Mouse (Mus musculus): Measurements from ENCODE around the gene Yif1a. TPM values are rescaled to one million over a fixed set of nuclear protein-coding genes. Genes with fewer than 3 reads are reported as not detected.

Gene Yif1a
- polyA plus RNA-seq, 1 experiment: 96.4 TPM

DNA sequence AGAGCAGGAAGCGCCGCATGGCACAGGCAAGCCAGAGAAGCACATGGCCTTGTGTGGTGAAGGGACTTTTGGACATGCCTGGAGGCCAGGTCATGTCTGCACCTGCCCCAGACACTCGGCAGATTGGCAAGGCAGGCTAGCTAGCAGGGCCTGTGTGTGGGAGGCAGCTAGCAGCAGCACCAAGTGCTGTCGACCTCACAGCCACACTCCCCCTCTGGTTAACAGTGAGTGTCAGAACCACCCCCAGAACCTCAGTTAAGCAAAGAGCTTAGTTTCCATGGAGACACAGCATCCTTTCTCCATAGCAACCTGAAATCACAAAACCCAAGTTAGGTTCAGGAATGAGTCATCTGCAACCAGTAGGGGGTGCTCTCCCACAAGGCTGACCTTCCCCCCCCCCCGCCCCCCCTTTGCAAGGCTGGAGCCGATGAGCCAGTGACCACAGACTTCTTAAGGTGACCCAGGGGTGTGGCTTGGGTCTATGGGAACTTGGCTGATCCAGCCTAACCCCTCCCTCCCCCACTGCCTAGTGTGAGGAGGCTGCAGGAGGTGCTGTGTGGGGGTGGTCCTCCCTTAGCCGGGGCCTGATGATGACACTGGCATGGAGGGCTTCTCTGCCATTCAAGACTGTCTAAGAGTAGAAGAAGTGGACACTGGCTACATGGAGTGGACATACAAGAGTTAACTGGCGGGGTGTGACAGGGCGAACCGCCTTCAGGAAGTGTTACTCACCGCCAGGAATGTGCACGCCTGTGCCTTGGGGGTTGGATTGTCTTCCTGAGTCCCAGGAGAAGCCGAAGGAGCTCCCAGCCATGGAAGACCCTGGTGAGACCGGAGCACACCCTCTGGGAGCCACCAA, 38.1 kb upstream of the Yif1a start, which contains the start of gene Rin1:
Gene Rin1, plus strand, starts transcription at position 435 of the 859 bp plus-strand sequence.
- peak; percentile 88 for TF ChIP-seq POLR2A (IDR thresholded peaks at IDR 0.05; ENCODE audit: low read depth, low read length)
- no peak for TF ChIP-seq CTCF (IDR thresholded peaks at IDR 0.05; ENCODE audit: borderline replicate concordance, insufficient read depth, low read length)
- Histone ChIP-seq H3K27ac (ENCODE audit: insufficient read depth, low read length) (peak within 1 kb of the TSS; percentile 87), H3K4me1 (ENCODE audit: control insufficient read depth, insufficient read depth, low read length) (0 out of 2 replicates have a peak, but pooled peaks cover 7% of the 10 kb centered on the region), H3K4me3 (ENCODE audit: insufficient read depth, low read length) (peak within 1 kb of the TSS; percentile 69)

DNA sequence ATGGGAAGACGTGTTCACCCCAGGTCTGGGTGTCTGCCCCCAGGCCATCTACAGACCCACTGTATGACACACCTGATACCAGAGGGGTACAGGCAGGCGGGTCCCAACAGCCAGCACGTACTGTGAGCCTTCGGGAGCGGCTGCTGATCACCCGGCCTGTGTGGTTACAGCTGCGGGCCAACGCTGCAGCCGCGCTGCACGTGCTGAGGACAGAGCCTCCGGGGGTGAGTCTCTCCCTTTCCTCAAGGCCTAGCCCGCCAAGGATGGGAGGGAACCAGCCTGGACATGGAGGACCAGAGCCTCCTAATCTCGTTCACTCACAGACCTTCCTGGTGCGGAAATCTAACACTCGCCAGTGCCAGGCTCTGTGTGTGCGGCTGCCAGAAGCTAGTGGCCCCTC, 37.3 kb upstream of the Yif1a start:
- Histone ChIP-seq H3K4me1 (ENCODE audit: control insufficient read depth, insufficient read depth, low read length) (0 out of 2 replicates have a peak, but pooled peaks cover 2% of the 10 kb centered on the region), H3K4me3 (ENCODE audit: insufficient read depth, low read length) (peak overlapping the region; percentile 69), H3K27ac (ENCODE audit: insufficient read depth, low read length) (peak overlapping the region; percentile 87)
- no peak; the same call in 1 of the 2 replicates for TF ChIP-seq POLR2A (IDR thresholded peaks at IDR 0.05; ENCODE audit: low read depth, low read length)
- no peak for TF ChIP-seq CTCF (IDR thresholded peaks at IDR 0.05; ENCODE audit: borderline replicate concordance, insufficient read depth, low read length)

DNA sequence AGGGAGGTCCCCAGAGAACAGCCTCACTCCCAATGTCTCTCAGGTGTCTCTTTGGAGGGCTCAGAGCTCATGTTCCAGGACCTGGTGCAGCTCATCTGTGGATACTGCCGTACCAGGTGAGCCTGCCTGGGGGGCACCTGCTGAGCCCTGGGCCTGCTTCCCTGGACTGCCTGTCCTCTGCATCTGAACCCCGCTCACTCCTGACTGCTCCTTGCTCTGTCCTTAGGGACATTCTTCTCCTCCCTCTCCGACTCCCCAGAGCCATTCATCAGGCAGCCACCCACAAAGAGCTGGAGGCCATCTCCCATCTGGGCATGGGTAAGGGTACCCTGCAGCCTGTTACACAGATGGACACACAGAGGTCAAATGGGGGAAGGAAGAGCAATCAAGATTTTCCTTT, 36.8 kb upstream of the Yif1a start:
- H3K4me3 ChIP-seq (ENCODE audit: insufficient read depth, low read length): peak overlapping the region; percentile 69
- TF ChIP-seq CTCF (IDR thresholded peaks at IDR 0.05; ENCODE audit: borderline replicate concordance, insufficient read depth, low read length) (no peak), POLR2A (IDR thresholded peaks at IDR 0.05; ENCODE audit: low read depth, low read length) (peak; percentile 42; the same call in 1 of the 2 replicates)
- H3K4me1 ChIP-seq (ENCODE audit: control insufficient read depth, insufficient read depth, low read length): 0 out of 2 replicates have a peak, but pooled peaks cover 2% of the 10 kb centered on the region
- H3K27ac ChIP-seq (ENCODE audit: insufficient read depth, low read length): peak overlapping the region; percentile 87

DNA sequence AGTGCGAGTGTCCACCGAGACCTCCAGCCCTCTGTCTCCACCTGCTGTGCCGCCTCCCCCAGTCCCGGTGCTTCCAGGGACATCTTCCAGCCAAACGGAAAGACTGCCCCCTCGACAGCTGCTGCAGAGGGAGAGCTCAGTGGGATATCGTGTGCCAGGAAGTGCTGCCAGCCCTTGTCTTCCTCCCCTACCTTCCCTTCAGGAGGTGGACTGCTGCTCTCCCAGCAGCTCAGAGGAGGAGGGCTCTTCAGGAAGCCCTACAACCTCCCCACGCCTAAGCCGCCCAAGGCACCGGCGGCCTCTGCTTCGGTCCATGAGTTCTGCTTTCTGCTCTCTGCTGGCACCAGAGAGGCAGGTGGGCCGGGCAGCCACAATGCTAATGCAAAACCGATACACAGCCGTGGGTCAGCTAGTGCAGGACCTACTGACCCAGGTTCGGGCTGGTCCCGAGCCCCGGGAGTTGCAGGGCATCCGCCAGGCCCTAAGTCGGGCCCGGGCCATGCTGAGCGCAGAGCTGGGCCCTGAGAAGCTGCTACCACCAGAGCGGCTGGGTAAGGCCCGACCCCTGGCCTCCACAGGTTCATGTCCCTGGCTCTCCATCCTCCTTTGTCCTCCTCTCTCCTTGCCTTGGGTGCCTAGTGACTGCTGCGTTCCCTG, 36.0 kb upstream of the Yif1a start:
- Histone ChIP-seq H3K27ac (ENCODE audit: insufficient read depth, low read length) (peak overlapping the region; percentile 10), H3K4me3 (ENCODE audit: insufficient read depth, low read length) (peak overlapping the region; percentile 69), H3K4me1 (ENCODE audit: control insufficient read depth, insufficient read depth, low read length) (0 out of 2 replicates have a peak, but pooled peaks cover 2% of the 10 kb centered on the region)
- TF ChIP-seq CTCF (IDR thresholded peaks at IDR 0.05; ENCODE audit: borderline replicate concordance, insufficient read depth, low read length) (no peak), POLR2A (IDR thresholded peaks at IDR 0.05; ENCODE audit: low read depth, low read length) (peak; percentile 34; the same call in 1 of the 2 replicates)

DNA sequence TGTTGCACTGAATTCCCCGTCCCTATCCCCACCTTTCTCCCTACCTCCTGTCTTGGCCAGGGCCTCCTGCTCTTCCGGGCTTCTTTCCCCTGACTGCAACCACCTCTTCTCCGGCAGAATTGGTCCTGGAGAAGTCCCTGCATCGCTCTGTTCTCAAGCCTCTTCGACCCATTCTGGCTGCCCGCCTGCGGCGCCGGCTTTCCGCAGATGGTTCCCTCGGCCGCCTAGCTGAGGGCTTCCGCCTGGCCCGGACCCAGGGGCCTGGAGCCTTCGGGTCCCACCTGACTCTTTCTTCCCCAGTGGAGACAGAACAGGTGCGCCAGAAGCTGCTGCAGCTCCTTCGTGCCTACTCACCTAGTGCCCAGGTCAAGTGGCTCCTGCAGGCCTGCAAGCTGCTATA, 35.5 kb upstream of the Yif1a start:
- Histone ChIP-seq H3K27ac (ENCODE audit: insufficient read depth, low read length) (peak overlapping the region; percentile 10; the same call in 1 of the 2 replicates), H3K4me3 (ENCODE audit: insufficient read depth, low read length) (peak overlapping the region; percentile 69), H3K4me1 (ENCODE audit: control insufficient read depth, insufficient read depth, low read length) (peaks cover 5% of the 10 kb centered on the region)
- TF ChIP-seq POLR2A (IDR thresholded peaks at IDR 0.05; ENCODE audit: low read depth, low read length): no peak
- TF ChIP-seq CTCF (IDR thresholded peaks at IDR 0.05; ENCODE audit: borderline replicate concordance, insufficient read depth, low read length): no peak

DNA sequence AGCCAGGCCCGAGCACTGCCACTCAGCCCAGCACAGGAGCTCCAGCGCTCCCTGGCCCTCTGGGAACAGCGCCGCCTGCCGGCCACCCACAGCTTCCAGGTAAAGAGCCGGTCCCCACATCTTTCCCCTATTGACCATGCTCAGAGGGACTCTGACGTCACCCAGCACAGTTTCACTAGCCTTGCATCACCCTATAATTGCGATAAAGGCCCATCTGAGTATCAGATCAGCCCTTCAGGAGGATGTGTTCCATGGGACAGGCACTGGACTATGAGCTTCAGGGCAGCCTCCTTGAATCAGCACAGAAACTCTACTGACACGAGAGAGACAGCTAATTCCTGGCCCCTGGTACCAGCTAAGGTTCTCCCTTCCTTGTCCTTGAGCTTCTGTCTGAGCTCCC, 34.4 kb upstream of the Yif1a start:
- Histone ChIP-seq H3K27ac (ENCODE audit: insufficient read depth, low read length) (peak overlapping the region; percentile 86), H3K4me3 (ENCODE audit: insufficient read depth, low read length) (no peak overlapping the region), H3K4me1 (ENCODE audit: control insufficient read depth, insufficient read depth, low read length) (peaks cover 13% of the 10 kb centered on the region)
- TF ChIP-seq CTCF (IDR thresholded peaks at IDR 0.05; ENCODE audit: borderline replicate concordance, insufficient read depth, low read length) (peak; percentile 56), POLR2A (IDR thresholded peaks at IDR 0.05; ENCODE audit: low read depth, low read length) (peak; percentile 67)

DNA sequence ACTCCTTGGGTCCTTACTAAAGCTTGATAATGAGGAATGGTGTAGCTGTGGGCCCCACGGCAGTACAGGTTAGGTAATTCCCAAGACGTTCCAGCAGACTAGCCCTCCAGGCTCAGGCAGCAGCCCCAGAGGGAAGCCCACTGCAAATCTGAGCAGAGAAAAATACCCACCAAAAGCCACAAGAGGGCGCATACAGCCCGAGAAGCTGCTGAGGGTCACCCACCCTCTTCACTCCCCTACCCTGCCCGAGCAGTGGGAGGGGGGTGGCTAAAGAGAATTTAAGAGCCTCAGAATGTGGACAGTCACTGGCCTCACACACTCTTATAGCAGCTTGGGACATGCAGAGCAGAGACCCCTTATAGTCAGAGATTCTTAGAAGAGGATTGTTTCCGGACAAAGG, 32.1 kb upstream of the Yif1a start:
- Histone ChIP-seq H3K4me3 (ENCODE audit: insufficient read depth, low read length) (no peak overlapping the region), H3K4me1 (ENCODE audit: control insufficient read depth, insufficient read depth, low read length) (peaks cover 26% of the 10 kb centered on the region), H3K27ac (ENCODE audit: insufficient read depth, low read length) (peak overlapping the region; percentile 13; the same call in 1 of the 2 replicates)
- TF ChIP-seq CTCF (IDR thresholded peaks at IDR 0.05; ENCODE audit: borderline replicate concordance, insufficient read depth, low read length) (0 out of 2 replicates have a peak, but pooled peaks have one; percentile 14), POLR2A (IDR thresholded peaks at IDR 0.05; ENCODE audit: low read depth, low read length) (no peak)

DNA sequence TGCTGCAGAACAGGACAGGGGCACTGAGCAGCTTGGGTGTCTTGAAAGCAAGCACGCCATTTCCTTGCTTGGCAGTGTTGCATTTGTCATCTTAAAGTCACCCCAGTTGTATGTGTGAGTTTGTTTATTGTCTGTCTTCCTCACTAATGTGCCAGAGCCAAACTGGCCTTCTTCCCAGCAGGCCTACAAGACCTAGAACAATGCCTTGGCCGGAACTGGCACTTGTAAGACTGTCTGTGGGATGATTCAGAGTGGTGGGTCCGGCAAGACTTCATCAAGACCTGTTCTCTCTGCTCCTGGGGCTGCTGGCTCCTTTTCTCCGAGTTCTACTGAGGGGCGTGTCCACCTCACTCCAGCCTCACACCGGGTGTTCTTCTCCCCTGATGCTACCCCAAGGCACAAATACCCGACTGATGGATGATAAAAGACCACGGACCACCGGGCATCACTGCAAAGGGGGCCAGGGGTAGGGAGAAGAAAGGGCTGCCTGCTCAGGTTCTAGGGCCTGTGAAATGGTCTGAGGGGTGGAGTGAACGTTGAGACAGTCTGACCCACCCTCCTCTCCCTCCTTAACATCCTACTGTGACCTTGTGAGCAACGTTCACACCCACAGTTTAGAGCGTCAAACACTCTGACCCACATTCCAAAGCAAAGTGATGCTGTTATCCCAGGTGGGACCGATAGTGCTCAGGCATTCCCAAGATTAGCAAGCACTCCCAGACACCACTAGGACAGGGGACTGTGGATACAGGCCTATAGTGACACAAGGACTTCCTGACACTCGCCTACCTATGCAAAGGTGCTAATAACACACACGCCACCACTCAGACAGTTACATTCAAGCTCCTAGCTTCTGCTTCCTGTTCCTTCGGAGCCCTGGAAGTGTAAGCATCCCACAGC, 30.2 kb upstream of the Yif1a start:
- Histone ChIP-seq H3K27ac (ENCODE audit: insufficient read depth, low read length) (peak overlapping the region; percentile 96), H3K4me3 (ENCODE audit: insufficient read depth, low read length) (no peak overlapping the region), H3K4me1 (ENCODE audit: control insufficient read depth, insufficient read depth, low read length) (peaks cover 34% of the 10 kb centered on the region)
- TF ChIP-seq CTCF (IDR thresholded peaks at IDR 0.05; ENCODE audit: borderline replicate concordance, insufficient read depth, low read length): no peak
- peak; percentile 56 for TF ChIP-seq POLR2A (IDR thresholded peaks at IDR 0.05; ENCODE audit: low read depth, low read length)

All from embryonic fibroblast, embryonic 13.5 days (primary cell).